Mouse (Mus musculus): Measurements from ENCODE around the gene Zfp277. TPM values are rescaled to one million over a fixed set of nuclear protein-coding genes. Genes with fewer than 3 reads are reported as not detected.

Gene Zfp277
- total and polyA plus RNA-seq, 2 experiments from 2014 or later = 22.9 to 29.9 TPM

DNA sequence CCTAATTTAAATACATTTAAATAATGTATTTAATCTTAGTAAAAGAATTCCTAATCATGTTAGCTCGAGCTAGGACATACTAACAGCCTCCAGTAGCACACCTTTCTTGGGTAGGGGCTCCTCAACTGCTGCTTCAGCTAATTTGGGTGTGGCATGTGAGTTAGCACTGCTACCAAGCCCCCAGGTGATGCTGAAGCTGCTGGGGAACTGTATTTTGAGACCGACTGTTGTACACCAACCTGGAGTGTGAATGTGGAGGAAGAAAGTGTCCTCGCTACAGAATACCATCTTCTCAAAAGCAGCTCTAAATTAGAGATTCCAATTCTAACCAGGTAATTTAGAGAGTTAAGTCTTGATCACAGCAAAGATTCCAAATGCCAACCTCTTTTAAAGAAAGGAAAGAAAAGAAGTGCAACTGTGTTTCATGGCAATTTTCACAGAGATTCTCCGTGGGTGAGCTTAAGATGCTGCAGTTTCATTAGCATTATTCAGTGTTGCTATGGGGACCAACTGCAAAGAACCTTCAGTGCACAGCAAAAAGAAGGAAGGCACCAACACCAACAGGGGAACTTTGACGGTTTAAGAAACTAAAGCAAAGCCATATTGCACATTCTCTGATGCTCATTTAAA lies 30.9 kb downstream of the Zfp277 start:
- peak; percentile 72 for DNase-seq (ENCODE audit: low spot score)
- Histone ChIP-seq H3K4me3 (ENCODE audit: low read depth, low read length) (peak overlapping the region; percentile 14), H3K4me2 (ENCODE audit: low read depth, low read length, poor library complexity, severe bottlenecking) (peak overlapping the region; percentile 41), H3K4me1 (ENCODE audit: insufficient read depth, low read length) (peaks cover 8% of the 10 kb centered on the region; the same call in 1 of the 2 replicates), H3K9ac (replicated peaks; ENCODE audit: low read length, poor library complexity, severe bottlenecking) (0 out of 2 replicates have a peak overlapping the region, but pooled peaks have one; percentile 4), H3K27me3 (ENCODE audit: insufficient read depth, low read length) (no peaks in the 10 kb centered on the region), H3K36me3 (ENCODE audit: insufficient read depth, low read length) (no peaks in the 10 kb centered on the region), H3K9me3 (ENCODE audit: low read length) (no peaks in the 10 kb centered on the region), H3K27ac (ENCODE audit: low read depth, low read length) (peak overlapping the region; percentile 83)
- ATAC-seq (ENCODE audit: low FRiP score) = peak; percentile 92
- WGBS = 16% methylated on average over 5 of the region's 5 CpGs
- no peak; the same call in 1 of the 2 replicates for TF ChIP-seq CTCF (IDR thresholded peaks at IDR 0.05)

DNA sequence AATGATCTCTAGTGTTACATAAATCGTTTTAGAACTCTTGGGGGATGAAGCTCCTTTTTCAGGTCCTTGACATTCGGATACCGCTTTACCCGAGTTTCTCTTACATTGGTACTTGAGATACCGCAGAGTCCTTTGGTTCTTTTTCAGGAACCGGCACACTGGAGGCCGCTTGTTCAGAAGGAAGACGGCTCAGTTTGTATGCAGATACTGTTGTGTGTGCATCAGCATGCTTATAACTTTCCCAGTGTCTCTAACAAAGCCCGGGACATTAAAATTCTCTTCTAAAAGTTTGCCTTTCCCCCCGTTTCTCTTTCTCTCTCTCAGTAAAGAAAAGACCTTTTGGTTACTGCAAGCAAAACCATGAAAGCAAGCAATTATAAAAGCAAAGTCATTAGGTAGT lies 45.9 kb downstream of the Zfp277 start:
- DNase-seq (ENCODE audit: low spot score) (peak; percentile 37), ATAC-seq (ENCODE audit: low FRiP score) (no peak)
- WGBS = 75% methylated on average over 10 of the region's 10 CpGs
- H3K27me3 ChIP-seq (ENCODE audit: insufficient read depth, low read length) = no peaks in the 10 kb centered on the region
- no peaks in the 10 kb centered on the region; the same call in 1 of the 2 replicates for H3K9me3 ChIP-seq (ENCODE audit: low read length)
- no peak overlapping the region for H3K27ac ChIP-seq (ENCODE audit: low read depth, low read length)
- H3K4me3 ChIP-seq (ENCODE audit: low read depth, low read length) = no peak overlapping the region
- no peak for TF ChIP-seq CTCF (IDR thresholded peaks at IDR 0.05)
- no peaks in the 10 kb centered on the region for H3K4me1 ChIP-seq (ENCODE audit: insufficient read depth, low read length)
- H3K36me3 ChIP-seq (ENCODE audit: insufficient read depth, low read length) = no peaks in the 10 kb centered on the region
- H3K4me2 ChIP-seq (ENCODE audit: low read depth, low read length, poor library complexity, severe bottlenecking) = no peak overlapping the region
- H3K9ac ChIP-seq (replicated peaks; ENCODE audit: low read length, poor library complexity, severe bottlenecking) = no peak overlapping the region

DNA sequence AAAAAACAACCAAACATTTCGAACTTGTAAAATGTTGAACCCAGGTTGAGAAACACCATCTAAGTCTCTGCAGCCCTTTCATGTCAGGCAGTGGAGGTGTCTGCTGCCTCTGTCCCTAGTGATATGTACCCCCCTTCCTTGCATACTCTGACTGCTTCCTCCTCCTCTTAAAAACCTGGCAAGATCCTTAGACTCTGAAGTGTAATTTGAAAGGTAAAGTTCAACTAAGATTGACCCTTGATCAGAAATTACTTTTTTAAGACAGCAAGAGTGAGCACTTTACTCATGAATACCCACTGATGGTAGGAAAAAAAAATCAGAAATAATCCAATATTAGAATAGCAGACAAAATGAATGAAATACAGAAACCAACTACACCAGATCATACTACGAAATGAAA lies 46.3 kb downstream of the Zfp277 start:
- Histone ChIP-seq H3K27ac (ENCODE audit: low read depth, low read length) (no peak overlapping the region), H3K27me3 (ENCODE audit: insufficient read depth, low read length) (no peaks in the 10 kb centered on the region), H3K9me3 (ENCODE audit: low read length) (no peaks in the 10 kb centered on the region; the same call in 1 of the 2 replicates), H3K4me3 (ENCODE audit: low read depth, low read length) (no peak overlapping the region), H3K4me2 (ENCODE audit: low read depth, low read length, poor library complexity, severe bottlenecking) (no peak overlapping the region), H3K4me1 (ENCODE audit: insufficient read depth, low read length) (no peaks in the 10 kb centered on the region), H3K9ac (replicated peaks; ENCODE audit: low read length, poor library complexity, severe bottlenecking) (no peak overlapping the region), H3K36me3 (ENCODE audit: insufficient read depth, low read length) (no peaks in the 10 kb centered on the region)
- DNase-seq (ENCODE audit: low spot score) = no peak
- 94% methylated on average over 2 of the region's 2 CpGs for WGBS
- no peak for TF ChIP-seq CTCF (IDR thresholded peaks at IDR 0.05)
- ATAC-seq (ENCODE audit: low FRiP score) = no peak

DNA sequence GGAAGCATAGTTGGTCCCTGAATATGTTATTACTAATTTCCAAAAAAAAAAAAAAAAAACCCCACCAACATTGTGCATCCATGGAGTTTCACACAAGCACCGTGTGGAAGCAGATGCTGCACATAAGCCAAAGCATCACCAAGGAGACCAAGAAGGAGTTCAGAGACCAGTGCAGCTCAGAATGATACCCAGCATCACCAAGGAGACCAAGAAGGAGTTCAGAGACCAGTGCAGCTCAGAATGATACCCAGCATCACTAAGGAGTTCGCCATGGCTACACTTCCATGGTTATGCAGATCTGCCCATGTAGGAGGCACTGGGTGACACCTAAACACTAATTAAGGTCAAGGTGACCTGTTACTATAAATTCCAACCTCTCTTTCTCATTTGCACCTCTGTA lies 46.8 kb downstream of the Zfp277 start:
- DNase-seq (ENCODE audit: low spot score) (no peak), ATAC-seq (ENCODE audit: low FRiP score) (no peak)
- Histone ChIP-seq H3K4me1 (ENCODE audit: insufficient read depth, low read length) (no peaks in the 10 kb centered on the region), H3K27ac (ENCODE audit: low read depth, low read length) (no peak overlapping the region), H3K36me3 (ENCODE audit: insufficient read depth, low read length) (no peaks in the 10 kb centered on the region), H3K27me3 (ENCODE audit: insufficient read depth, low read length) (no peaks in the 10 kb centered on the region), H3K9ac (replicated peaks; ENCODE audit: low read length, poor library complexity, severe bottlenecking) (no peak overlapping the region), H3K4me3 (ENCODE audit: low read depth, low read length) (no peak overlapping the region), H3K9me3 (ENCODE audit: low read length) (no peaks in the 10 kb centered on the region; the same call in 1 of the 2 replicates), H3K4me2 (ENCODE audit: low read depth, low read length, poor library complexity, severe bottlenecking) (no peak overlapping the region)
- 59% methylated on average over 2 of the region's 2 CpGs for WGBS
- no peak for TF ChIP-seq CTCF (IDR thresholded peaks at IDR 0.05)

DNA sequence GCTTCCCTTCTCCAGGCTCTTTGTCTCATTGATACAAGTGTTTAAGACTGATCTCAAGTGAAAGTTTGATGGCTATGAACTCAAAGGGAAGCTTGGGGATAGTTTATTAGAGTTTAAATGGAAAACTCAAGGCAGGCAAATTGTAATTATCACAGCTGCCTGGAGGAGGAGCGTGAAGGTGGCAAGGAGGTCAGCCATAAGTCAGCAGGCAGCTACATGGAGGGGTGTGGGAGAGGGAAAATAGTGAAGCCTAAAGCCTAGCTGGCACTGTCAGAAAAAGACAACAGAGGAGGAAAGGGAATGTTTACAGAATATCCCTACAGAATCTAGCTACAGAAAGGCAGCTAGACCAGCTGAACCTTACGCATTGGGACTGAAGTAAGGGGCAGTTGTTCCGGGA lies 52.8 kb downstream of the Zfp277 start:
- H3K4me1 ChIP-seq (ENCODE audit: insufficient read depth, low read length) = no peaks in the 10 kb centered on the region
- no peaks in the 10 kb centered on the region for H3K36me3 ChIP-seq (ENCODE audit: insufficient read depth, low read length)
- H3K9ac ChIP-seq (replicated peaks; ENCODE audit: low read length, poor library complexity, severe bottlenecking) = no peak overlapping the region
- H3K4me2 ChIP-seq (ENCODE audit: low read depth, low read length, poor library complexity, severe bottlenecking) = no peak overlapping the region
- WGBS = 80% methylated on average over 3 of the region's 3 CpGs
- H3K27me3 ChIP-seq (ENCODE audit: insufficient read depth, low read length) = no peaks in the 10 kb centered on the region
- H3K4me3 ChIP-seq (ENCODE audit: low read depth, low read length) = no peak overlapping the region
- no peak for TF ChIP-seq CTCF (IDR thresholded peaks at IDR 0.05)
- H3K9me3 ChIP-seq (ENCODE audit: low read length) = no peaks in the 10 kb centered on the region; the same call in 1 of the 2 replicates
- no peak for DNase-seq (ENCODE audit: low spot score)
- H3K27ac ChIP-seq (ENCODE audit: low read depth, low read length) = no peak overlapping the region
- no peak for ATAC-seq (ENCODE audit: low FRiP score)

DNA sequence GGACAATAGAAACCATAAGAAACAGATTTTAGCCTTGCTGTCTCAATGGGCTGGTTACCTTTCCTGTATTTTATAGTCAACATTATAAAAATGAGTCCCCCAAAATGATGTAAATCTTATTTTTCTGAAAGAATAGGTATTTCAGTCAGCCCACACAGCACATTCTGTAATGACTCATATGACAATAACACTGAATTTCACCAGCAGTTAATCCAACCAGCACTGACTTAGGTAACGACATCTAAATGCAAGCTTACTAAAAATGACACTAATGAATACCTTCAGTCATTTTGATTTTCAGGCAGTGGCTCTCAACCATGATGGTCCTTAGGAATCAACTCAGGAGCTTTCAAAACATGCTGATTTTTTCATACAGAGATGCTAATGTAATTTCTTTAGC lies 54.4 kb downstream of the Zfp277 start:
- WGBS = 76% methylated on average over 1 of the region's 1 CpGs
- Histone ChIP-seq H3K9ac (replicated peaks; ENCODE audit: low read length, poor library complexity, severe bottlenecking) (no peak overlapping the region), H3K4me1 (ENCODE audit: insufficient read depth, low read length) (no peaks in the 10 kb centered on the region), H3K9me3 (ENCODE audit: low read length) (no peaks in the 10 kb centered on the region), H3K27me3 (ENCODE audit: insufficient read depth, low read length) (no peaks in the 10 kb centered on the region), H3K4me2 (ENCODE audit: low read depth, low read length, poor library complexity, severe bottlenecking) (no peak overlapping the region), H3K27ac (ENCODE audit: low read depth, low read length) (no peak overlapping the region), H3K36me3 (ENCODE audit: insufficient read depth, low read length) (no peaks in the 10 kb centered on the region), H3K4me3 (ENCODE audit: low read depth, low read length) (no peak overlapping the region)
- ATAC-seq (ENCODE audit: low FRiP score) (no peak), DNase-seq (ENCODE audit: low spot score) (no peak)
- TF ChIP-seq CTCF (IDR thresholded peaks at IDR 0.05) = no peak
